Mouse (Mus musculus) layer of hippocampus, adult 8-10 months (tissue): ENCODE measurements around the gene Gm14862. TPM values are rescaled to one million over a fixed set of nuclear protein-coding genes. Genes with fewer than 3 reads are reported as not detected.

Experiments
- DNase-seq, 2 experiments: peaks; one replicate each; pipeline ENCODE4 v3.0.0; 2022; ENCODE audit warnings: low spot score in 2 of 2
- total RNA-seq, 4 experiments: library from RNA; stranded (reverse); gene quantifications; 2 replicates each; pipeline ENCODE4 v1.2.4; 2022

The Gm14862 gene
- total RNA-seq, 4 experiments from 2014 or later: not detected

DNA sequence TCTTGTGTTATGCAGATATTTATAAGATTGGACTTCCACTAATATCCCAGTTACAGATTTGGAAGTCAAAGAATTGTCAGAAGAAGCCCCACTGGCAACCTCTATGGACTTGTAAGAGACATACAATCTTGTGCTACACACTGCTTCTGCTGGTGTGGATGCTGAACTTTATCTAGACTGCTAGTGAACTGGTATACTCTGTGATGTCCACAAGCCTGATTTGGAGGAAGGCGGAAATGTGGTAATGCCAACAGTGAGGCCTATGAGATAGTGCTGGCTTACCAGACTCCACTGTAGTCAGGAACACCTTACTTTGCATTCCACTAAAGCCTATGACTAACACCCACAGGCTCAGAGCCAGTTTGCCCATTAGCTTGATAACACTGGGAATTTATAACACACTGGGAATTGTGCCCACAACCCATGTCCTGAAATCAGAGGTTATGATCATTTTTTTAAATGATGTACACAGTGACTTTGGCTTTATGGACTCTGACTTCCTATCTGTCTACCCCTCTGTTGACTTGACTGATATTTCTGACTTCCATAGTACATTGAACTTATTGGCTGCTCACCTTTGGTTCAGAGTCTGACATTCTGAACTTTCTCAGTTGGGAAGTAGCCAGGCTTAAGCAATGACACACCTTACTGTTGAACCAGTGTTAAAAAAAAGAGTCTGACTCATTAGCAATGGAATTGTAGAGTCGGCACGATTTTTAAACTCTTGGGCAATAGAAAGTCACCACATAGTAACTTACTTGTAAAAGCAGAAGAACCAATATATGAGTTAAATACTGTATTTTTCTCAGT, 34.1 kb downstream of the Gm14862 start:
- no peak for DNase-seq

DNA sequence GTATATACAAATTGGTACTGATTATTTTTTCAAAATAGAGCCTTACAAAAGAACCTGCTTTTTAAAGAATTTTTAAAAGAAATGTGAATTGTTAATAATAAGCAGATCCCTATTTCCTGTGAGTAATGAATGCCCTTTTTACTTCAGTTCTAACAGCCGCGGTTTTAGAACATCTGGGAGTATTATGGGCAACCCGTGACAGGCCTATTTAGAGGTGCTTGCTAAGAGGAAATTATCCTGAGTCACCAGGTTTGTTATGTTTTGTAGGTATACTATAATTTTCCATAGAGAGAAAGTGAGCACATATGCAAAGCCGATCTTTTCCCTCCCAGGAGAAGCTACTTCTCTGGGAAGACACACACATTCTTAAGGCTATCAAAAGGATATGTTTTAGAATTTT, 35.0 kb downstream of the Gm14862 start:
- DNase-seq: no peak

DNA sequence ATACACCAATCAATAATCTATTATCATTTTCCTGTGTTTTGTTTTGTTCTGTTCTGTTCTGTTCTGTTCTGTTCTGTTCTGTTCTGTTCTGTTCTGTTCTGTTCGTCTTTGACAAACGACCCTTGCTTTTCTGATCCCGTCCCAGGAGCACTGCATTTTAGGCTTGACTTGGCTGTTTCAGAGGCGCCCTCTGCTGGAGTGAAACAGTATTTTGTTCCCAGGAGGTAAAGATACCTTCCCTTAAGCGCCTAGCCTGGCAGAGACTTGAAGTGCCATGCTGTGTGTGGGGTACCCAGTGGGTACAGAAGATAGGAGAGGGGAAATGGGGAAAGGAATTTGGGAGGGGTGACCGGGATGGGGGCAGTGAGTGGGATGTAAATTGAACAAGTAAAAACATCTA, 35.5 kb downstream of the Gm14862 start:
- no peak for DNase-seq

DNA sequence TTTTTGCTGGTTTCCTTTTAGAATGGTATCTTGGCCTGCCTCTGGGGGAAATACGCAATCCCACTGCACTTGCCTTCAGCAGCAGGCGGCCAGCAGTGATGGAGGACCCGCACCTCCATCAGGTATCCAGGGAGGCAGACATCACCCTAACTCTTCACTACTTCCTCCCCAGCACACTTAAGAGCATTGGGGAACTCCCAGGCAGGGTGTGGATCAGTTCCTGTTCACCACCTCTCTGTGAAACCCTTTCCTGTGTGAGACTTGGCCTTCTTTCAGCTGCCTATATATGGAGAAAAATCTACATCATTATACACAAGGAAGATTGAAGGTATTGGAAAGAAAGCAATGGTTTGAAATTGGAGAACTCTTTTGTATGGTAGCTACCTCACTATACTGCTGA, 37.1 kb downstream of the Gm14862 start:
- no peak for DNase-seq

DNA sequence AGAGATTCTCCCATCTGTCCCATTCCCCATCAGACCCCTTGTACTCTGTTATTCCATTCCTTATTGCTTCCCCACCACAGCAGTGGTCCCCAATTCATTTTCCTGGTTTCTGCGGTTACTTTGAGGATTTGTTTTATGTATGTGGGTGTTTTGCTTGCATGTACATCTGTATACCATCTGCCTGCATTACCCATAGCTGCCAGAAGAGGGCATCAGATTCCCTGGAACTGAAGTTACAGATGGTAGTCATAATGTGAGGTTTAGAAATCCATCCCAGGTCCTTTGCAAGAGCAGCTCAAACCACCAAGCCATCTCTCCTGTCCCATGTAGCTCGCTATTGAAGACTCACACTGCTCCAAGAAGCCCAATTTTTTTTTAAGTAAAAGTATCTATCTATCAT, 40.5 kb downstream of the Gm14862 start:
- no peak for DNase-seq

DNA sequence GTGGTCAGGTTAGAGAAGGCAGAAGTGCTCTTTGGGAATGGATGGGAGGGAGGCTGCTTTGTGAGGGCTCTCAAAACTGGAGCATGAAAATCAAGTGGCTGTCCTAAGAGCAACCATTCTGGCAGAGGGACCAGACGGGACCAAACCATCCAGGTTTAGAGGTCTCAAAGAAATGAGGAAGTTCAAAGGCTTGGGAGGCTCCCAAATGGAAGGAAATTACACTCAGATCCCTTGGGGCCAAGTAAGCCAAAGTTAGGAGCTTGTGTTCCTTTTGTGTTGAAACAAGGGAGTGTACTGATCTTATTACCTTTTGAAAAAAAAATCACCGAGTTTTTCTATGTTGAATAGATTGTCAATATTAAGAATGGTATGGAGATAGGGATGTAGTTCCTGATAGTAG, 51.6 kb downstream of the Gm14862 start:
- DNase-seq: no peak

DNA sequence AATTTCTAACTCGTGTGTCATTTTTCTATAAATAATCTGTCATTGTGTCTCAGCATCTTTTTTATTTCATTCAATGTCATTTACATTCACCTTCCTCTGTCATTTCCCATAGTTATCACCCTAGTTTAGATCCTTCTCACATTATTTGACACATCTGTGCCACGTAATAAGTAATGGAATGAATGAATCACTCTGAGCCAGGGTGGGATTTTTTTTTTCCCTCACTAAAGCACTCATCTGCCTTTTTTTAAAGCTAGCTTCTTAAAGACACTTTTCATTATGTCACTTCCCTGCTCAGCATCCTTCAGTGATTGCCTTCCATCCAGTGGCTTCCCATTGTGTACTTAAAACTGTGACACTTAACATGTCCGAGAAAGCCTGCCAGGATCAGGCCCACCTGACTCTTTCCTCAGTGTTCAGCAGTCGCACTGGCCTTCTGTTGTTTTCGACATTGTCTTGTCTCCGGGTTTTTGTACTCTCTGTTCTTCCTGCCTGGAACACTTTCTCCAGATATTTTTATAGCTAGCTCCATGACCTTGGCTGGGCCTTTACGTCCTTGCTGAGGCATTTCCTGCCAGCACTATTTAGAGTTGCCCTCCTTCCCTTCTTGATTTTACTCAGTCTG, 53.8 kb downstream of the Gm14862 start:
- no peak for DNase-seq

DNA sequence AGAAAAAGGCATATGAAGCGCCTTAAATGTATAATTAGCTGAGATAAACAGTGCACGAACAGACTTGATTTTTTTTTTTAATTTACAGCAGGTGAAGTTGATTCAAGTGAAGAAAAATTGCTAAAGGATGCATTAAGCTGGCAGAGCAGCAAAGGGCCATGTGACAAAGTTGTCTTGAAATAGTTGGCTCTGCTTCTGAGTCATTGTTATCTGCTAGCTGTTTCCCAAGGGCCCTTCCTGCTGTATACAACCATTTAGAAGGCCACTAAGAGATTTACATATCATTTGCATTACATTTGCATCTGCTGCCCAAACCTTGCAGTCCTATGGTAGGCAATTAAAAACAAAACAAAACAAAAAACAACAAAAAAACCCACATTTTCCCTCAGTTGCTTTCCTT, 54.7 kb downstream of the Gm14862 start:
- DNase-seq: no peak

Other genes with a start within 250 kb of the Gm14862 start
- gene Fthl17e, start 223.4 kb downstream of the Gm14862 start, total RNA-seq: not detected
- not detected for gene Fthl17f, start 193.9 kb downstream of the Gm14862 start, total RNA-seq
- gene 4930402K13Rik, start 152.3 kb downstream of the Gm14862 start, total RNA-seq: not detected
- 1 to 10 TPM; 5.0 to 6.1 (median 5.9) TPM for gene Lancl3, start 57.0 kb downstream of the Gm14862 start, total RNA-seq
- 10 to 100 TPM; 12.5 to 19.7 (median 14.9) TPM for gene Xk, start 15.9 kb upstream of the Gm14862 start, total RNA-seq
- under 1 TPM in 2 of 4 experiments, not detected in 2; 0.68 to 0.93 TPM for gene H2al1m, start 26.9 kb upstream of the Gm14862 start, total RNA-seq
- gene H2al1k, start 93.7 kb upstream of the Gm14862 start, total RNA-seq: not detected
- 1 to 10 TPM in 2 of 4 experiments, under 1 TPM in 2; 0.25 to 3.3 (median 1.8) TPM for gene Cybb, start 230.9 kb upstream of the Gm14862 start, total RNA-seq